Mouse (Mus musculus) heart, embryonic 15.5 days (tissue): Measurements from ENCODE around the gene Enthd1. TPM values are rescaled to one million over a fixed set of nuclear protein-coding genes. Genes with fewer than 3 reads are reported as not detected.

Source experiments
- ATAC-seq: fragments of 200-750 bp; cut with Nextera tagmentation; replicated peaks from 2 replicates; pipeline ENCODE4 v1.8.0; 2017; ENCODE audit warnings: low read depth, moderate TSS enrichment; ENCODE audit not compliant: insufficient number of reproducible peaks, insufficient read depth, low FRiP score
- H3K27ac ChIP-seq: fragments of 300-500 bp; sonication (generic); 2 replicates; pipeline ENCODE4 v1.5.1; 2015; ENCODE audit warnings: mild to moderate bottlenecking, inconsistent platforms
- H3K27me3 ChIP-seq: fragments of 300-500 bp; sonication (generic); 2 replicates; pipeline ENCODE4 v1.6.1; 2015; ENCODE audit warnings: inconsistent platforms
- H3K36me3 ChIP-seq: fragments of 300-500 bp; sonication (generic); 2 replicates; pipeline ENCODE4 v1.6.1; 2015; ENCODE audit warnings: mild to moderate bottlenecking, inconsistent platforms
- H3K4me1 ChIP-seq: fragments of 300-500 bp; sonication (generic); replicated peaks from 2 replicates; pipeline ENCODE4 v1.6.1; 2015; ENCODE audit warnings: inconsistent platforms
- H3K4me2 ChIP-seq: fragments of 300-500 bp; sonication (generic); 2 replicates; pipeline ENCODE4 v1.6.1; 2015; ENCODE audit warnings: inconsistent platforms, mild to moderate bottlenecking, moderate library complexity
- H3K4me3 ChIP-seq: fragments of 300-500 bp; sonication (generic); 2 replicates; pipeline ENCODE4 v1.5.1; 2015; ENCODE audit warnings: mild to moderate bottlenecking, inconsistent platforms
- H3K9ac ChIP-seq: fragments of 300-500 bp; sonication (generic); 2 replicates; pipeline ENCODE4 v1.6.1; 2015; ENCODE audit warnings: mild to moderate bottlenecking, inconsistent platforms
- H3K9me3 ChIP-seq: fragments of 300-500 bp; sonication (generic); replicated peaks from 2 replicates; pipeline ENCODE4 v1.6.1; 2016; ENCODE audit warnings: inconsistent platforms
- WGBS: fragments of 180-500 bp; shearing (Covaris S2); methylation state at CpG from one replicate; pipeline ENCODE4 v1.1.7; 2015; ENCODE audit warnings: mixed read lengths; 5-methylcytosine and 5-hydroxymethylcytosine counted together
- polyA plus RNA-seq: library from polyadenylated mRNA; unstranded; fragments of >200 nt; fragmentation: Nextera tagmentation; extraction: Ambion mirVana; gene quantifications from 2 replicates; pipeline ENCODE4 v1.2.1, GENCODE M21; 2015

The Enthd1 gene
- not detected in 2 replicates for polyA plus RNA-seq

DNA sequence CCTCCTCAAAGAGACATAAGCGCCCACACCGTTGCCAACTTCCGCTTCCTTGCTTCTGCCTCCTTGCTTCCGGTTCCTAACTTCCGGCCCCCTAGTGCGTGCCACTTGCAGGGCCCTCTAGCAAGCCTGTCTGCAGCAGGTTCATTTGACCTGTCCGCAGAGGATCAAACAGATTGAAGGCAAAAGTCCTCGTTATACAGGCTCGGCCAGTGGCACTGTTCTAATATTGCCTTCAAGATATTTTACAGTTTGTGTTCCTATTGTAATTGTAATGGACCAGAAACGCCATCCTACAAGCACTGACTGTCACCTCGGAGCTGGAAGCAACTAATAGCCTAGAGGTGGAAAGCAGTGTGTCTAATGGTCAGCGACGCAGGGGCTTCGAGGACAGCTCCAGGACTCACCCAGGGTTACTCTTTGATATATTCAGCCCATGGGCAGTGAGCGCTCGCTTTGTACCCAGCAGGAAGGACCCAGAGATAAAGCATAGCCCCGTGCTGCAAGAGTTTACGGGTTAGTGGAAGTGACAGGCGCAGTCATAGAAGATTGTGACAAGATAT, at the start of gene Enthd1:
Gene Enthd1 (minus strand): TSS at position 51 of the 560 bp plus-strand sequence.
- Histone ChIP-seq H3K4me3 (no peak within 1 kb of the TSS), H3K27me3 (peaks cover 17% of the 10 kb centered on the region), H3K9ac (no peak within 1 kb of the TSS), H3K27ac (no peak within 1 kb of the TSS), H3K9me3 (no peaks in the 10 kb centered on the region), H3K4me1 (peaks cover under 1% of the 10 kb centered on the region), H3K36me3 (no peaks in the 10 kb centered on the region), H3K4me2 (no peak within 1 kb of the TSS)
- 78% methylated on average over 19 of the region's 19 CpGs for WGBS
- ATAC-seq, result no peak

DNA sequence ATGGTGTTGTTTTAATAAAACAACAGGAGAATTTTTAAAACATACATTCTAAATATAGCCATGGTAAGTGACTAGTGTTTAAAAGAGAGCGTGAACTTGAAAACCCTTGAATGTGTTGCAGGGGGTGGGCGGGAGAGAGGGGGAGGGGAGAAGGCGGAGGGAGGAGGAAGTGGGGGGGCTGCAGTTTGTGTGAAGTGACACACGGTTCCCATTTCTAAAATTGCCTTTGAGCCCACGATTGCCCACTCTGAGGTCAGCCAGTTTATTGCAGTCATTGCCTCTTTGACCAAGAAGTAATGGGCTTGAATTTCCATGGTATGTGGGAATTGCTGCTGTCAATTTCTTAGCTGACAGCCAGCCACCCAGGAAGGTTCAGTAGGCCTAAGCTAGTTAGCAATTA, 48.9 kb upstream of the Enthd1 start:
- ATAC-seq, result no peak
- Histone ChIP-seq H3K9me3 (no peaks in the 10 kb centered on the region), H3K27ac (no peak overlapping the region), H3K36me3 (no peaks in the 10 kb centered on the region), H3K4me3 (no peak overlapping the region), H3K4me1 (peaks cover 5% of the 10 kb centered on the region; the same call in 1 of the 2 replicates), H3K27me3 (peaks cover 17% of the 10 kb centered on the region), H3K9ac (no peak overlapping the region), H3K4me2 (no peak overlapping the region)
- 56% methylated on average over 5 of the region's 5 CpGs for WGBS

DNA sequence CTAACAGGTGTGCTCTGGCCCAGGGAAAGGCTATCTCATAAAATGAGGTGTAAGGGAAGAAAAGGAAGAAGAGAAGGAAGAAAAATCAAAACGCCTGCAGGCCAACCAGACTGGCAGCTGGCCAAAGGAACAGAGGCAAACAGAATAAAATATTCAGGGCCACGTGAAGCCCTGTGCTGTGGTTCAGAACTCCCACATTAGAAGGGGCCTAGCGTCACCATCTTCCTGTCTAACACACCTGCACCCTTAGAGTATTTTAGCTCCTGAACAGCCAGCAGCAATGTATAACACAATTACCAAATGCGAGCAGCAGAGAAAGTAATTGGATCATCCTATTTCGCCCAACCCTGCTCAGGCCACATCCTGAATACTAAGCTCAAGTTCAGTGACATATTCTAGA, 46.5 kb upstream of the Enthd1 start:
- no peak overlapping the region for H3K4me2 ChIP-seq
- H3K4me3 ChIP-seq, result no peak overlapping the region
- WGBS, result 65% methylated on average over 5 of the region's 5 CpGs
- no peak overlapping the region for H3K9ac ChIP-seq
- peaks cover 8% of the 10 kb centered on the region for H3K27me3 ChIP-seq
- no peaks in the 10 kb centered on the region for H3K9me3 ChIP-seq
- no peak for ATAC-seq
- H3K36me3 ChIP-seq, result no peaks in the 10 kb centered on the region
- H3K4me1 ChIP-seq, result peaks cover 5% of the 10 kb centered on the region; the same call in 1 of the 2 replicates
- no peak overlapping the region for H3K27ac ChIP-seq

DNA sequence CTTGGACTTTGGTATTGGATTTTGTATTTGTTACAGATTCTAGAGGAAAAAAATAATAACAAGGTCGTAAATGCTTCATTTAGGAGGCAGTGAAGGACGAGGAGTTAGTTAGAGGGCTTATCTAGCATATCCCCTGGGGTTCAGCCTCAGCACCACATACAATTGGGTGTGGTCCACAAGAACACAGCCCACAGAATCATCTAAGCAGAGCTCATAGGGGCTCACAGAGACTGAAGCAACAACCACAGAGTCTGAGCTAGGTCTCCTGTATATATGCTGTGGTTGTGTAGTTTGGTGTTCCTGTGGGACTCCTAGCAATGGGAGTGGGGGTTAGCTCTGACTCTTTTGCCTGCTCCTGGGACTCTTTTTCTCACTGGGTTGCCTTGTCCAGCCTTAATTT, 45.4 kb upstream of the Enthd1 start:
- no peak overlapping the region for H3K4me3 ChIP-seq
- H3K9ac ChIP-seq, result no peak overlapping the region
- no peak for ATAC-seq
- no peaks in the 10 kb centered on the region for H3K9me3 ChIP-seq
- 68% methylated on average over 2 of the region's 2 CpGs for WGBS
- H3K36me3 ChIP-seq, result no peaks in the 10 kb centered on the region
- no peak overlapping the region for H3K4me2 ChIP-seq
- peaks cover 3% of the 10 kb centered on the region; the same call in 1 of the 2 replicates for H3K27me3 ChIP-seq
- no peaks in the 10 kb centered on the region for H3K4me1 ChIP-seq
- H3K27ac ChIP-seq, result no peak overlapping the region

DNA sequence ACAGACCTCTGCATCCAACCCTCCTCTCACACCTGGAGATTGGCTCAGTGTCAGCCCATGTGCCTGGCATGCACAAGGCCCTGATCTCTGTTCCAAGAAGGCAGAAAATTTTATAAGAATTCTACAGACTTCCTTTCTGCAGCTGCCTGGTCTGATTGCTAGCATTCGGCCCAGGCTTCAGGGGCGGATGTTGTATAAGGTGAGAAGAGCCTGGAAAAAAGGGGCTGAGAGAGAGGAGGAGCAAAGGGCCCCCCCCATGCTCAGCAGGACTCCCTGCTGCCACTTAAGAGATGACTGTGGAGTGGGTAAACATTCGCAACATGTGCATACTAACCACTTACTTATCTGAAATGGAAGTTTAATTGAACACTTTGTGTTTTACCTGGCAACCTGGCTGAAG, 43.0 kb upstream of the Enthd1 start:
- H3K27me3 ChIP-seq, result peaks cover 3% of the 10 kb centered on the region; the same call in 1 of the 2 replicates
- H3K9me3 ChIP-seq, result no peaks in the 10 kb centered on the region
- ATAC-seq, result no peak

DNA sequence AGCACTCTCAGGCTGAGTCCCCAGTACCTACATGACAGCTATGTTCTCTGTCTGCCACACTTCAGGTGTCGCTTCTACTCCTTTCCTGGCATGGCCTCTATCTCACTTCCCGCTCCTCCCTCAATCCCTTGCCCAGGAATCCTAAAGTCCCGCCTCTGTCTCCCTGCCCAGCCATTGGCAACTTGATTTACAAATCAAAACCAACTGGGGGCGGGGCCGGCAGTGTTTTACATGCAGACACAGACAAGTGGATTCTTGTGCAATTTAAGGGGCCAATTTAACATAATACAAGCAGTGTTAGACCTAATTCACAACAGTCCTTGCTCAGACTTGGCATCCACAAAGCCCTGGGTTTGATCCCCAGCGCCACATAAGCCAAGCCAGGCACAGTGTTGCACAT, 39.1 kb upstream of the Enthd1 start:
- Histone ChIP-seq H3K9me3 (no peaks in the 10 kb centered on the region), H3K4me3 (no peak overlapping the region), H3K4me1 (peaks cover 8% of the 10 kb centered on the region; the same call in 1 of the 2 replicates), H3K36me3 (no peaks in the 10 kb centered on the region), H3K4me2 (no peak overlapping the region), H3K9ac (no peak overlapping the region), H3K27ac (no peak overlapping the region), H3K27me3 (0 out of 2 replicates have a peak, but pooled peaks cover 3% of the 10 kb centered on the region)
- 89% methylated on average over 6 of the region's 6 CpGs for WGBS
- no peak for ATAC-seq

More for the DNA sequence above, 43.0 kb upstream of the Enthd1 start:
- Histone ChIP-seq H3K4me3 (no peak overlapping the region), H3K4me2 (no peak overlapping the region), H3K9ac (no peak overlapping the region), H3K4me1 (no peaks in the 10 kb centered on the region), H3K27ac (no peak overlapping the region), H3K36me3 (no peaks in the 10 kb centered on the region)
- WGBS, result 64% methylated on average over 3 of the region's 3 CpGs

DNA sequence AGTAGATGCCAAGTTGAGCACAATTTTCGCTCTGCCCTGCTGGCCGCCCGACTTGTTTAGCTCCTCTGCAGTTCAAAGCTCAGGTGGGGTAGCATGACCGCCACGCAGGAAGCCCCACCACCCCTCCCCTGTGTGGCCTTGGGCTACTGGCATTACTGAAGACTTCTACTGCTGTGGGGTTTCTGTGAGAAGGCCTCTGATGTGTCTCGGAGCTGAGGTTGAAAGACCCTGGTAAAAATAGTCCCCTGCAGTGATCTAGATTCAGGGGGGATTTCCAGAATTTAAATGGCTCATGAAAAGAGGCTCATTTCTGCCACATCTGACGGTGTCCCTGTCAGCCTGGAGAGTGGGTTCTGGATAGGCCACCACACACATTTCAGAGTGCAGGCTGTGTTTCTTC, 37.5 kb upstream of the Enthd1 start:
- Histone ChIP-seq H3K4me1 (peaks cover 8% of the 10 kb centered on the region; the same call in 1 of the 2 replicates), H3K4me3 (no peak overlapping the region), H3K36me3 (no peaks in the 10 kb centered on the region), H3K27ac (no peak overlapping the region), H3K9ac (no peak overlapping the region), H3K4me2 (no peak overlapping the region), H3K9me3 (no peaks in the 10 kb centered on the region), H3K27me3 (no peaks in the 10 kb centered on the region)
- no peak for ATAC-seq
- 73% methylated on average over 7 of the region's 7 CpGs for WGBS

DNA sequence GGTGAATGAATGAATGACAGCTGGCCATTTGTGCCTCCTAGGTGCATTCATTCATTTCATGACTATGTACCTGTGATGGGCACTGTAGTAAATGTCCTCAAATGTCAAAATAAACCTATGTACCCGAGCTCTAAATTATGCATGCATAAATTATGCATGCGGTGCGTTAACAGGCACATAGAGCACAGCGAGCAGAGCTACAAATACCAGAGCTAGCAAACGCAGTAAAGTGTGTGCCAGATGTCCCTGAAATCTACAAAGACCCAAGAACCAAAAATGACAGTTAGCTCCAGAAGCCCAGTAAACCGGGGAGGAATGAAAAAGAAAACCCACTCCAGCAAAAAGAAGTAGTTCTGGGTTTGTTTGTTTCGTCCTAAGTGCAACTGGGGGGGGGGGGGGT, 36.5 kb upstream of the Enthd1 start:
- Histone ChIP-seq H3K4me3 (no peak overlapping the region), H3K9me3 (no peaks in the 10 kb centered on the region), H3K4me1 (peaks cover 8% of the 10 kb centered on the region; the same call in 1 of the 2 replicates), H3K9ac (no peak overlapping the region), H3K27ac (no peak overlapping the region), H3K4me2 (no peak overlapping the region), H3K27me3 (no peaks in the 10 kb centered on the region), H3K36me3 (no peaks in the 10 kb centered on the region)
- ATAC-seq, result no peak
- WGBS, result 72% methylated on average over 7 of the region's 7 CpGs

DNA sequence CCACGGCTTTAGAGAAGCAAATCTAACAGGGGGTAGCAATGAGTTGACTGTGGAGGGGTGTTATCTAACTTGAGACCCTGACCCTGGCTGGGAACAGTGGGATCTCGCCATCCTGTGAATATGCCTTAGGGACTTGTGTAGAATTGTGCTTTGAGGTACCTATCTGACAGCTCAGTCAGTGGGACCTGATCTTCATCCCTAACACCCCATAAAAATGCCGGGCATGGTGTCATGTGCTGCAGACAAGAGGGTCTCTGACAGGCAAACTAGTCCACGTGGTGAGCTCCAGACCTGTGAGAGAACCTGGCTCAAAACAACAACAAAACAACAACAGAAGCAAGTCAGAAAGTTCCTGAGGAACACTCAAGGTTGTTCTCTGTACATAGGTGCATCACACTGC, 34.9 kb upstream of the Enthd1 start:
- no peaks in the 10 kb centered on the region for H3K27me3 ChIP-seq
- no peak overlapping the region for H3K4me3 ChIP-seq
- ATAC-seq, result no peak
- no peak overlapping the region for H3K4me2 ChIP-seq
- H3K4me1 ChIP-seq, result peaks cover 8% of the 10 kb centered on the region; the same call in 1 of the 2 replicates
- H3K36me3 ChIP-seq, result no peaks in the 10 kb centered on the region
- H3K9me3 ChIP-seq, result no peaks in the 10 kb centered on the region
- H3K27ac ChIP-seq, result no peak overlapping the region
- H3K9ac ChIP-seq, result no peak overlapping the region
- WGBS, result 50% methylated on average over 4 of the region's 4 CpGs

DNA sequence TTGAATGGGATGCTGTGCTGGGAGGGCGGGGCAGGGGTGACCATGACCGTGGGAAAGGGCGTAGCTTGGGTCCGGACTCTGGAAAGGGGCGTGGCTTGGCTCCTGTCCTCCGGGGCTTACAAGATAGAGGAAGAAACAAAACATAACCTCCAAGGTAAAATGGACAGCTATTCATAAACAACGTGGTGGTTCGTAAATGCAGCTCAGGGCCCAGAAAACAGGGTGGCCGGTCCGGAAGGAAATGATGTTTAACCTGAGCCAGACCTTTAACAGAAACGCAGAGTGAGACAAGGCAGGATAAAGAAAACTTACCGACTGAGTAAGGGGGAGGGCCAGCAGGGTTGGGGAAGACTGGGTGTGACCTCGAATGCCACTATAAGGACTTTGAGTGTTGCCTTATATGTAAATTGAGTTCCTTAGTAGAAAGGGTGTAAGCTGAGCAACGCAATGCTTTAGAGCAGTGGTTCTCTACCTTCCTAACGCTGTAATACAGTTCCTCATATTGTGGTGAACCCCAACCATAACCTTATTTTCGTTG, 34.3 kb upstream of the Enthd1 start:
- no peak for ATAC-seq
- H3K27me3 ChIP-seq, result no peaks in the 10 kb centered on the region
- H3K4me3 ChIP-seq, result peak overlapping the region; percentile 5; the same call in 1 of the 2 replicates
- WGBS, result 31% methylated on average over 16 of the region's 16 CpGs
- peaks cover 8% of the 10 kb centered on the region; the same call in 1 of the 2 replicates for H3K4me1 ChIP-seq
- no peaks in the 10 kb centered on the region for H3K36me3 ChIP-seq
- no peaks in the 10 kb centered on the region for H3K9me3 ChIP-seq
- no peak overlapping the region for H3K27ac ChIP-seq
- H3K9ac ChIP-seq, result no peak overlapping the region
- H3K4me2 ChIP-seq, result peak overlapping the region; percentile 44

DNA sequence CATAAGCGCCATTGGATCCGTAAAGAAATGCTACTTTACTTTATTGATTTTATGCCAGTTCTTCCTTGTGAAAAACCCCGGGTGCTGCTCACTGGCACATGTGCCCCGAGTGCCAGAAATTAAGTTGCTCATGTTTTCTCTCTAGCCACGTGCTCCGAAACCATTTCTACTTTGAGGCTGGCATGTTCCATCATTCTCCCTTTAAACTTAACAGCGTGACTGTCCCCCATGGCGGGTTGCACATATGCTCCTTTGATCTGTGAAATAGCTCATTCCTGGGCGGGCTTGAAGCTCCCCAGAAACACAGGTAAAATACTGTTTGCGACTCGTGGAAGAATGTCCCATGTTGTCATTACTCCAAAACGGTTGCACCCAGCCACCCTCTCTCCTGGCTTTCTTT, 33.8 kb upstream of the Enthd1 start:
- no peak for ATAC-seq
- Histone ChIP-seq H3K27ac (no peak overlapping the region), H3K27me3 (no peaks in the 10 kb centered on the region), H3K4me3 (no peak overlapping the region), H3K9ac (no peak overlapping the region), H3K4me1 (peaks cover 12% of the 10 kb centered on the region; the same call in 1 of the 2 replicates), H3K9me3 (no peaks in the 10 kb centered on the region), H3K36me3 (no peaks in the 10 kb centered on the region), H3K4me2 (peak overlapping the region; percentile 44)
- WGBS, result 69% methylated on average over 12 of the region's 12 CpGs

DNA sequence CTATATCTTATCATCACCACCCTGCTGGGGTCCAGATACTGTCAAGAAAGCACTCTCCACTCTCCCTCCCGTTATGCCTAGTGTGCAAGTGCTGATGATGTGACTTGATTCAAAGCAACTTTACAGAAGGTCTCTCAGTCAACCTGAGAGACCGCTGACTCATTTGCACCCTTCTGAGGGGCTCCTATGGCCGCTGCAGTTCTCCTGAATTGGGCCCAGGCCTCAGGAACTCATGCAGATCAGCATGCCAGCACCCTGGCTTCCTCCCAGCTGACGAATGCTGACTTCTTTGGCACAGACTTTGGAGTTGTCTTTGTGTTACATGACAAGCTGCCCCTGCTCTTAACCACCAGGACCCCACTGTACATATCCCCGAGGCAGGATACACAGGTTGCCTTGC, 28.9 kb upstream of the Enthd1 start:
- Histone ChIP-seq H3K9me3 (no peaks in the 10 kb centered on the region), H3K9ac (no peak overlapping the region), H3K4me2 (no peak overlapping the region), H3K4me1 (peaks cover 10% of the 10 kb centered on the region), H3K27me3 (no peaks in the 10 kb centered on the region), H3K4me3 (no peak overlapping the region), H3K27ac (no peak overlapping the region), H3K36me3 (no peaks in the 10 kb centered on the region)
- ATAC-seq, result no peak
- WGBS, result 40% methylated on average over 5 of the region's 5 CpGs
